ENCODE assay signal across 17 mouse cellular contexts in the genomic region with DNA sequence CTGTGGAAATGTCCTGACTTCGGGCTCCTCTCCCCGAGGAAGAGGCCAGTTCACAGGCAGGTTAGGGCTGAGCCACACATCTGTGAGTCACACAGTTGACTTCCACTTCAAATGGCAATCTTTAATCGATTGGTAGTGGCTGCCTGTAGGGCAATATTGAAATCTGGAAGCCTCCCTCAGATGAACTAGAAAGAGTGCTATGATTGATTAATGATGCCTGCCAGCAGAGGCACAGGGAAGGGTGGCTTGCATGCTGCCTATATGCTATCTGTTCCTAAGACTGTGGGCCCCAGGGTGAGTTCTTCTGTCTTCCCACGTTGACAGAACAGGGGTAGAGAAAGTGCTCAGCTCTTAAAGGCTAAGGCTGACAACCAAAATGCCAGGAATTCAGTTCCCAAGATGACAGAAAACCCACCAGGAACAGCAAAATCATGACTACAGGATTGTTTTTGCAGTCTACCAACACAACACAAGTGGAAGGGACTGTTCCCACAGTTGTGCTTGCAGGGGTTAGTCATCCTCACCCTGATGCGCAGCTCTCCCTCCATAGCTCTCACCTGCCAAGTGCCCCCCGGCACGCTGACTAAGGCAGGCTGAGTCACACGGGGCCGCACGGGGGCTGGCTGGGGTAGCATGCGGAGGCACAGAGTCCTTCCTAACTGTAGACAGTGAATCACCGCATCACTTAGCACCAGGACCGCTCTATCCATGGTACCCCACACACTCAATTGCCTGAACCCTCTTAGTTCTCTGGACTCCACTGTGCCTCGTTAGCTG.
DNase-seq lines count a peak whose midpoint lies in the region; ATAC-seq lines count a peak whose summit lies in the region.
"Had no signal": no experiment of that assay in that cellular context is flagged by ENCODE, and none has a peak within 500 bp of the region (broad histone marks: within the 10 kb centered on the region; RNA-seq: fewer than 3 reads in every experiment).

No protein-coding gene starts in this region.

- ATAC-seq in midbrain, embryonic 13.5 days = no peak
- ATAC-seq in megakaryocyte, adult 5-6 weeks (ENCODE audit: poor library complexity, severe bottlenecking) = no peak
- ATAC-seq: forebrain, postnatal 0 days had no signal

- no peaks in the 10 kb centered on the region for H3K4me1 ChIP-seq in midbrain, embryonic 13.5 days (replicated peaks)
- H3K4me1 ChIP-seq: heart, embryonic 12.5 days; midbrain, embryonic 12.5 days had no signal

- no peaks in the 10 kb centered on the region for H3K27me3 ChIP-seq in midbrain, embryonic 13.5 days

- H3K9me3 ChIP-seq in midbrain, embryonic 13.5 days = no peaks in the 10 kb centered on the region
- H3K9me3 ChIP-seq: embryonic facial prominence, embryonic 10.5 days; heart, embryonic 12.5 days; midbrain, embryonic 12.5 days had no signal

- no peaks in the 10 kb centered on the region for H3K36me3 ChIP-seq in midbrain, embryonic 13.5 days
- H3K36me3 ChIP-seq: embryonic facial prominence, embryonic 10.5 days; heart, embryonic 12.5 days; midbrain, embryonic 12.5 days had no signal

- 91% methylated on average over 14 of the region's 14 CpGs for WGBS in midbrain, embryonic 13.5 days

- no peak overlapping the region for H3K4me3 ChIP-seq in midbrain, embryonic 13.5 days (replicated peaks)
- H3K4me3 ChIP-seq: embryonic facial prominence, embryonic 10.5 days; erythroblast, embryonic 14.5 days; heart, embryonic 12.5 days; midbrain, embryonic 12.5 days had no signal

- no peak overlapping the region for H3K4me2 ChIP-seq in midbrain, embryonic 13.5 days (replicated peaks)
- H3K4me2 ChIP-seq: heart, embryonic 12.5 days; midbrain, embryonic 12.5 days had no signal

- no peak overlapping the region for H3K9ac ChIP-seq in midbrain, embryonic 13.5 days (replicated peaks)
- H3K9ac ChIP-seq: forebrain, postnatal 0 days; heart, embryonic 12.5 days; midbrain, embryonic 12.5 days had no signal

- H3K27ac ChIP-seq in midbrain, embryonic 13.5 days = no peak overlapping the region
- H3K27ac ChIP-seq: embryonic facial prominence, embryonic 10.5 days; midbrain, embryonic 12.5 days had no signal

- DNase-seq in adrenal gland, adult (ENCODE audit: inconsistent age in 2 of 2, low spot score in 1 of 2) = peak; percentile 79 to 84
- DNase-seq in adrenal gland, postnatal 4 days (ENCODE audit: low spot score in 2 of 2) = no peak
- peak; percentile 47 to 75 for DNase-seq in right cerebral cortex, adult 2 months (ENCODE audit: low spot score in 2 of 2)
- no peak for DNase-seq in right cerebral cortex, postnatal 4 days
- DNase-seq in adrenal gland, adult 8-10 months = peak; percentile 48
- peak; percentile 22 to 86 for DNase-seq in left cerebral cortex, postnatal 25 days (ENCODE audit: low spot score in 2 of 2)
- DNase-seq: cerebellum, postnatal 36 days; forebrain, postnatal 0 days; lung, adult 18-20 months; lung, postnatal 4 days; thymus, adult 2 months had no signal

- intact Hi-C loops in left cerebral cortex, postnatal 25 days (cut with DNase I) = loop anchor here (5.0 kb wide), 2 partner anchors 82 to 97 kb away; a partner anchor contains a TSS

Comparison
In these comparisons a context has a peak if more than half of its experiments do, and no peak if none do; other contexts are left out.
1. DNase-seq: peak in adrenal gland, adult (2 of 2), right cerebral cortex, adult 2 months (2 of 2), adrenal gland, adult 8-10 months (single experiment) and left cerebral cortex, postnatal 25 days (2 of 2); none in adrenal gland, postnatal 4 days (0 of 2) and right cerebral cortex, postnatal 4 days (single experiment).